Mouse (Mus musculus): ENCODE results near the gene Igsf10. TPM values are rescaled to one million over a fixed set of nuclear protein-coding genes. Genes with fewer than 3 reads are reported as not detected.
"Not testable (repeated sequence)": the region's sequence is repeated elsewhere in the genome, so short reads cannot be mapped to it uniquely, and the experiment has no call there.

Igsf10 gene
- 0.04 TPM for polyA plus RNA-seq (2012; fragmentation: generic; extraction: Trizol)
- long read RNA-seq, experiment 1, partial matches to known transcripts, result 0 of 1 reads
- long read RNA-seq, experiment 1, other reads (novel, unspliced or antisense), result 1 of 1 reads
- long read RNA-seq, experiment 2, result 0 reads

- H3ac ChIP-seq (ENCODE audit: control insufficient read depth, insufficient read length, low read depth), result no peak within 1 kb of the TSS
- no peaks in the 10 kb centered on the region for H3K79me3 ChIP-seq (ENCODE audit: low read depth)
- no peaks in the 10 kb centered on the region for H3K27me3 ChIP-seq (ENCODE audit: control insufficient read depth, insufficient read depth, insufficient read length)
- H3K36me3 ChIP-seq (ENCODE audit: control insufficient read depth, insufficient read depth), result no peaks in the 10 kb centered on the region
- H3K79me2 ChIP-seq (ENCODE audit: control insufficient read depth, insufficient read depth), result no peaks in the 10 kb centered on the region
- H3K4me3 ChIP-seq (ENCODE audit: insufficient read depth, poor library complexity, severe bottlenecking), result no peak within 1 kb of the TSS
- no peak for TF ChIP-seq MAX (IDR thresholded peaks at IDR 0.05)
- no peak for TF ChIP-seq FOSL1 (IDR thresholded peaks at IDR 0.05; ENCODE audit: insufficient read depth, low read length, poor library complexity, severe bottlenecking)
- TF ChIP-seq CEBPB (IDR thresholded peaks at IDR 0.05; ENCODE audit: low read depth), result no peak
- no peak for TF ChIP-seq MYOG (IDR thresholded peaks at IDR 0.05; ENCODE audit: control insufficient read depth, extremely low read depth, insufficient read length)
- no peak for TF ChIP-seq MYOD1 (IDR thresholded peaks at IDR 0.05; ENCODE audit: control insufficient read depth, insufficient read length, low read depth)
- TF ChIP-seq CTCF (IDR thresholded peaks at IDR 0.05; ENCODE audit: control insufficient read depth, insufficient read depth, insufficient read length), result no peak
- TF ChIP-seq USF1 (IDR thresholded peaks at IDR 0.05; ENCODE audit: low read depth), result no peak
These were observed at the start of gene Igsf10 for GRCm38 (mm10) chr3:59344065-59344905. TSS of gene Igsf10 (minus strand) at chr3:59344394.

DNA sequence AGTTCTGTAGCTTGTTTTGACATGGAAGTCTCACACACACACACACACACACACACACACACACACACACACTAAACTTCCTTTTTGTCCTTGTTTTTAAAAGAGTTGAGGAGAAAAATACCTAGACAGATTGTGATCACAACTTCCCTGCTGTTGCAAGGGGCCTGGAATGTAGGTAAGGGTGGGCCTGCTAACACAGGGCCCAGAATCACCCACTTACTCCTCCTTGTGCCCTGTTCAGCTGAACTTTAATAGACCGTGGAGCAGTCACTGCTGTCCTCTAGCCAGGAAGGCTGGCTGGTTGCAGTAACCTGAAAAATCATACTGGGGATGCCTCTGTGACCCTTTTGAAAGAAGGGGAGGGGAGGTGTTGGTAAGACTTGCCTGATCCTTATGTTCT is 41.4 kb upstream of the Igsf10 start:
- no peak for TF ChIP-seq USF1 (IDR thresholded peaks at IDR 0.05; ENCODE audit: low read depth)
- Histone ChIP-seq H3K79me3 (ENCODE audit: low read depth) (no peaks in the 10 kb centered on the region), H3ac (ENCODE audit: control insufficient read depth, insufficient read length, low read depth) (no peak overlapping the region), H3K4me3 (ENCODE audit: insufficient read depth, poor library complexity, severe bottlenecking) (no peak overlapping the region), H3K27me3 (ENCODE audit: control insufficient read depth, insufficient read depth, insufficient read length) (no peaks in the 10 kb centered on the region), H3K79me2 (ENCODE audit: control insufficient read depth, insufficient read depth) (no peaks in the 10 kb centered on the region), H3K36me3 (ENCODE audit: control insufficient read depth, insufficient read depth) (no peaks in the 10 kb centered on the region)

- no peaks in the 10 kb centered on the region for H3K79me3 ChIP-seq (ENCODE audit: low read depth)
- H3K79me2 ChIP-seq (ENCODE audit: control insufficient read depth, insufficient read depth), result no peaks in the 10 kb centered on the region
- no peak overlapping the region for H3K4me3 ChIP-seq (ENCODE audit: insufficient read depth, poor library complexity, severe bottlenecking)
- H3K36me3 ChIP-seq (ENCODE audit: control insufficient read depth, insufficient read depth), result no peaks in the 10 kb centered on the region
- H3K27me3 ChIP-seq (ENCODE audit: control insufficient read depth, insufficient read depth, insufficient read length), result no peaks in the 10 kb centered on the region
- TF ChIP-seq CTCF (IDR thresholded peaks at IDR 0.05; ENCODE audit: control insufficient read depth, insufficient read depth, insufficient read length) (no peak), USF1 (IDR thresholded peaks at IDR 0.05; ENCODE audit: low read depth) (no peak), MYOD1 (IDR thresholded peaks at IDR 0.05; ENCODE audit: control insufficient read depth, insufficient read length, low read depth) (no peak), MYOG (IDR thresholded peaks at IDR 0.05; ENCODE audit: control insufficient read depth, extremely low read depth, insufficient read length) (no peak), FOSL1 (IDR thresholded peaks at IDR 0.05; ENCODE audit: insufficient read depth, low read length, poor library complexity, severe bottlenecking) (no peak), MAX (IDR thresholded peaks at IDR 0.05) (no peak), CEBPB (IDR thresholded peaks at IDR 0.05; ENCODE audit: low read depth) (no peak)
- no peak overlapping the region for H3ac ChIP-seq (ENCODE audit: control insufficient read depth, insufficient read length, low read depth)
These were observed 40.8 kb upstream of the Igsf10 start for GRCm38 (mm10) chr3:59385000-59385399.

GRCm38 (mm10) chr3:59384321-59384720 is 40.1 kb upstream of the Igsf10 start:
- Histone ChIP-seq H3K79me3 (ENCODE audit: low read depth) (no peaks in the 10 kb centered on the region), H3K4me3 (ENCODE audit: insufficient read depth, poor library complexity, severe bottlenecking) (no peak overlapping the region), H3K36me3 (ENCODE audit: control insufficient read depth, insufficient read depth) (no peaks in the 10 kb centered on the region), H3K79me2 (ENCODE audit: control insufficient read depth, insufficient read depth) (no peaks in the 10 kb centered on the region), H3K27me3 (ENCODE audit: control insufficient read depth, insufficient read depth, insufficient read length) (no peaks in the 10 kb centered on the region), H3ac (ENCODE audit: control insufficient read depth, insufficient read length, low read depth) (no peak overlapping the region)
- TF ChIP-seq MYOD1 (IDR thresholded peaks at IDR 0.05; ENCODE audit: control insufficient read depth, insufficient read length, low read depth), result no peak
- no peak for TF ChIP-seq USF1 (IDR thresholded peaks at IDR 0.05; ENCODE audit: low read depth)
- TF ChIP-seq MYOG (IDR thresholded peaks at IDR 0.05; ENCODE audit: control insufficient read depth, extremely low read depth, insufficient read length), result no peak
- no peak for TF ChIP-seq CEBPB (IDR thresholded peaks at IDR 0.05; ENCODE audit: low read depth)
- TF ChIP-seq MAX (IDR thresholded peaks at IDR 0.05), result no peak
- no peak for TF ChIP-seq CTCF (IDR thresholded peaks at IDR 0.05; ENCODE audit: control insufficient read depth, insufficient read depth, insufficient read length)
- no peak for TF ChIP-seq FOSL1 (IDR thresholded peaks at IDR 0.05; ENCODE audit: insufficient read depth, low read length, poor library complexity, severe bottlenecking)

DNA sequence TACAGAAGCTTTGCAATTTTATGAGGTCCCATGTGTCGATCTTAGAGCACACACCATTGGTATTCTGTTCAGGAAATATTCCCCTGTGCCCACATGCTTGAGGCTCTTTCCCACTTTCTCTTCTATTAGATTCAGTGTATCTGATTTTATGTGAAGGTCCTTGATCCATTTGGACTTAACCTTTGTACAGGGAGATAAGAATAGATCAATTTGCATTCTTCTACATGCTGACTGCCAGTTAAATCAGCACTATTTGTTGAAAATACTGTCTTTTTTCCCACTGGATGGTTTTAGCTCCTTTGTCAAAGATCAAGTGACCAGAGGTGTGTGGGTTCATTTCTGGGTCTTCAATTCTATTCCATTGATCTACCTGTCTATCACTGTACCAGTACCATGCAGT is 34.6 kb upstream of the Igsf10 start:
- not testable (repeated sequence) for H3K79me2 ChIP-seq (ENCODE audit: control insufficient read depth, insufficient read depth); H3K27me3 ChIP-seq (ENCODE audit: control insufficient read depth, insufficient read depth, insufficient read length); H3ac ChIP-seq (ENCODE audit: control insufficient read depth, insufficient read length, low read depth); H3K79me3 ChIP-seq (ENCODE audit: low read depth); H3K4me3 ChIP-seq (ENCODE audit: insufficient read depth, poor library complexity, severe bottlenecking); H3K36me3 ChIP-seq (ENCODE audit: control insufficient read depth, insufficient read depth)

- no peaks in the 10 kb centered on the region for H3K27me3 ChIP-seq (ENCODE audit: control insufficient read depth, insufficient read depth, insufficient read length)
- H3K36me3 ChIP-seq (ENCODE audit: control insufficient read depth, insufficient read depth), result no peaks in the 10 kb centered on the region
- H3K79me2 ChIP-seq (ENCODE audit: control insufficient read depth, insufficient read depth), result no peaks in the 10 kb centered on the region
- H3K79me3 ChIP-seq (ENCODE audit: low read depth), result no peaks in the 10 kb centered on the region
- no peak overlapping the region for H3ac ChIP-seq (ENCODE audit: control insufficient read depth, insufficient read length, low read depth)
- H3K4me3 ChIP-seq (ENCODE audit: insufficient read depth, poor library complexity, severe bottlenecking), result no peak overlapping the region
- TF ChIP-seq FOSL1 (IDR thresholded peaks at IDR 0.05; ENCODE audit: insufficient read depth, low read length, poor library complexity, severe bottlenecking), result no peak
- no peak for TF ChIP-seq USF1 (IDR thresholded peaks at IDR 0.05; ENCODE audit: low read depth)
- TF ChIP-seq MAX (IDR thresholded peaks at IDR 0.05), result no peak
- TF ChIP-seq MYOD1 (IDR thresholded peaks at IDR 0.05; ENCODE audit: control insufficient read depth, insufficient read length, low read depth), result no peak
- TF ChIP-seq CEBPB (IDR thresholded peaks at IDR 0.05; ENCODE audit: low read depth), result no peak
- no peak for TF ChIP-seq CTCF (IDR thresholded peaks at IDR 0.05; ENCODE audit: control insufficient read depth, insufficient read depth, insufficient read length)
- TF ChIP-seq MYOG (IDR thresholded peaks at IDR 0.05; ENCODE audit: control insufficient read depth, extremely low read depth, insufficient read length), result no peak
These were observed 17.7 kb upstream of the Igsf10 start for GRCm38 (mm10) chr3:59361895-59362294.

Measured in C2C12 (cell line).